Mouse (Mus musculus) midbrain, embryonic 14.5 days (tissue): Measurements from ENCODE around the gene Myo10. TPM values are rescaled to one million over a fixed set of nuclear protein-coding genes. Genes with fewer than 3 reads are reported as not detected.

Source experiments
- ATAC-seq: fragments of 200-750 bp; cut with Nextera tagmentation; 2 replicates; pipeline ENCODE4 v1.8.0; 2017; ENCODE audit warnings: moderate number of reproducible peaks, moderate library complexity; ENCODE audit not compliant: low FRiP score, low TSS enrichment
- DNase-seq: peaks from one replicate; pipeline ENCODE4 v3.0.0-alpha.2; 2015
- H3K27ac ChIP-seq: fragments of 300-500 bp; sonication (generic); replicated peaks from 2 replicates; pipeline ENCODE4 v1.5.1; 2014; ENCODE audit warnings: mild to moderate bottlenecking, low read depth, low read length, moderate library complexity
- H3K27me3 ChIP-seq: fragments of 300-500 bp; sonication (generic); 2 replicates; pipeline ENCODE4 v1.6.1; 2014; ENCODE audit warnings: low read length, control low read depth, mixed read lengths; ENCODE audit not compliant: control insufficient read depth, insufficient read depth
- H3K36me3 ChIP-seq: fragments of 300-500 bp; sonication (generic); 2 replicates; pipeline ENCODE4 v1.6.1; 2014; ENCODE audit warnings: low read length, control low read depth; ENCODE audit not compliant: control insufficient read depth, insufficient read depth
- H3K4me1 ChIP-seq: fragments of 300-500 bp; sonication (generic); 2 replicates; pipeline ENCODE4 v1.6.1; 2014; ENCODE audit warnings: mild to moderate bottlenecking, antibody characterized with exemption, low read length, control low read depth; ENCODE audit not compliant: control insufficient read depth, insufficient read depth
- H3K4me2 ChIP-seq: fragments of 300-500 bp; sonication (generic); 2 replicates; pipeline ENCODE4 v1.6.1; 2014; ENCODE audit warnings: mild to moderate bottlenecking, low read length, moderate library complexity
- H3K4me3 ChIP-seq: fragments of 300-500 bp; sonication (generic); replicated peaks from 2 replicates; pipeline ENCODE4 v1.5.1; 2014; ENCODE audit warnings: low read depth, low read length
- H3K9ac ChIP-seq: fragments of 300-500 bp; sonication (generic); replicated peaks from 2 replicates; pipeline ENCODE4 v1.6.1; 2014; ENCODE audit warnings: mild to moderate bottlenecking, low read length, moderate library complexity
- H3K9me3 ChIP-seq: fragments of 300-500 bp; sonication (generic); 2 replicates; pipeline ENCODE4 v1.6.1; 2016; ENCODE audit warnings: low read length, control low read depth, mixed read lengths; ENCODE audit not compliant: control insufficient read depth
- WGBS: fragments of 180-500 bp; shearing (Covaris S2); extraction: QIAGEN DNeasy Blood & Tissue Kit; methylation state at CpG from one replicate; pipeline ENCODE4 v1.1.7; 2014; 5-methylcytosine and 5-hydroxymethylcytosine counted together
- polyA plus RNA-seq: library from polyadenylated mRNA; unstranded; fragments of >200 nt; fragmentation: Nextera tagmentation; extraction: Ambion mirVana; gene quantifications from 2 replicates; pipeline ENCODE4 v1.2.1, GENCODE M21; 2014

Gene Myo10
- polyA plus RNA-seq, 1 experiment from 2014 or later, result 33.6 TPM

GRCm38 (mm10) chr15:25847576-25848168, 225.3 kb downstream of the Myo10 start:
- peaks cover 8% of the 10 kb centered on the region for H3K4me1 ChIP-seq
- no peaks in the 10 kb centered on the region for H3K36me3 ChIP-seq
- no peak overlapping the region for H3K9ac ChIP-seq
- no peak overlapping the region for H3K4me2 ChIP-seq
- no peak overlapping the region for H3K27ac ChIP-seq
- WGBS, result 94% methylated on average over 1 of the region's 1 CpGs
- DNase-seq (no peak), ATAC-seq (no peak)
- no peaks in the 10 kb centered on the region for H3K9me3 ChIP-seq
- H3K27me3 ChIP-seq, result no peaks in the 10 kb centered on the region
- no peak overlapping the region for H3K4me3 ChIP-seq

DNA sequence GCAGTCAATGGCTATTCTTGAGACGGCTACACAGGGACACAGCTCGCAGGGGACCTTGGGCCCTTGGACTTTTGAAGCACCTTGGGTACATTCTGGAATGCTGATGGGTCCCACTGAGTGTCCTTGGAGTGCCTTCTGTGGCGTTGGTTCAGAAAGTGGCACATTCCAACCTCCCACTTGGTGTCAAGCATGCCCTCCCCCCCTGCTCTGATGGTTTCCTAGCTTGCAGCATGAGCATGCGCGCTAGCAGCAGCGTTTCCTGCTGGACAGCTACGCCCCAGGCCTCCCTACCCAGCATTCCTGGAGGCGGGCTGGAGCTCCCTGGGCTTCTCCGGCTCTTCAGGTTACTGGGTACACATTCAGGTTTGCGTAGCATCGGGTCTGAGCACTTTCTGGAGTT, 228.2 kb downstream of the Myo10 start:
- Histone ChIP-seq H3K4me2 (no peak overlapping the region), H3K4me3 (no peak overlapping the region), H3K36me3 (no peaks in the 10 kb centered on the region), H3K27ac (no peak overlapping the region), H3K4me1 (no peaks in the 10 kb centered on the region), H3K9me3 (no peaks in the 10 kb centered on the region), H3K9ac (no peak overlapping the region), H3K27me3 (no peaks in the 10 kb centered on the region)
- 75% methylated on average over 11 of the region's 11 CpGs for WGBS
- DNase-seq (no peak), ATAC-seq (no peak)

GRCm38 (mm10) chr15:25854270-25854904, 232.1 kb downstream of the Myo10 start:
- H3K27ac ChIP-seq, result no peak overlapping the region
- ATAC-seq, result no peak
- H3K4me1 ChIP-seq, result no peaks in the 10 kb centered on the region
- WGBS, result 65% methylated on average over 18 of the region's 18 CpGs
- H3K9me3 ChIP-seq, result no peaks in the 10 kb centered on the region
- H3K4me3 ChIP-seq, result no peak overlapping the region
- H3K36me3 ChIP-seq, result no peaks in the 10 kb centered on the region
- no peak overlapping the region for H3K9ac ChIP-seq
- peak; percentile 32 for DNase-seq
- no peak overlapping the region for H3K4me2 ChIP-seq
- no peaks in the 10 kb centered on the region for H3K27me3 ChIP-seq

DNA sequence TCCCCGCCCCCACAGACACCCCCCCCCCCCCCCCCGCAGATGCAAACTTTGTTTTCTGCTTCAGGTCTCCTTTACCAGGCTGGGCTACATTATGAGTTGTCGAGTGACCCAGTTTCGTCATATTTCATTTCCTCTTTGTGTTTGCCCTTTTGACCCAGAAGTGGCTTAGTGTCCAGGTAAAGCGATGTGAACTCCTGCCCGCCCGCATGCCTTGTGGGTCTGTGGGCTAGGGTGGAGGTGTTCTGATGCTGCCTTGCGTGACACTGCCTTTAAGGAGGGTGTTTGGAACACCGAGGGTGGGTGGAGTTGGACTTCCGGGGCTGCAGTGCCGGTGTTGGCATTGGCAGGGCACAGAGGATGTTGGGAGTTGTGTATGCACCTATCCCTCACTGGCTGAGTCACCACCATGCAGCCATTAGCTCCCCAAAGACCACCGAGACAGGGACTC, 236.3 kb downstream of the Myo10 start:
- ATAC-seq, result no peak
- H3K9ac ChIP-seq, result no peak overlapping the region
- WGBS, result 71% methylated on average over 11 of the region's 12 CpGs
- H3K4me3 ChIP-seq, result no peak overlapping the region
- H3K9me3 ChIP-seq, result no peaks in the 10 kb centered on the region
- H3K4me1 ChIP-seq, result no peaks in the 10 kb centered on the region
- H3K4me2 ChIP-seq, result no peak overlapping the region
- no peaks in the 10 kb centered on the region for H3K27me3 ChIP-seq
- no peak for DNase-seq
- H3K36me3 ChIP-seq, result no peaks in the 10 kb centered on the region
- H3K27ac ChIP-seq, result no peak overlapping the region

DNA sequence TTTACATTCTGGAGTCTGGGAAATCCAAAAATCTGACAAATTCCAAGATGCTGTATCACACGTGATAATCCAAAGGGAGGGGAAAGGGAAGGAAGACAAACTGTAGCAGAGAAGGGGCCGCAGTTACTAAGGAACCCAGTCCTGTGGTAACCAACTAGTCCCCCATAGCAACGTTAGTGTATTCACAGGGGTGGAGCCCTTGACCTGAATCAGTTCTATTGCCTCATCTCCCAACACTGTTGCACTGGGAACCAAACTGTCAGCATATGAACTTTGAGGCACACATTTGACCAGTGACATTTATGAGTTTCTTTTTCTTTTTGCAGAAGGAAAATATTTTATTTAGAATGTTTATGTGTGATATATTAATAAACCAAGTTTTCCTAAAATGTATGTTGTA, 237.1 kb downstream of the Myo10 start:
- H3K4me1 ChIP-seq, result no peaks in the 10 kb centered on the region
- 60% methylated on average over 3 of the region's 3 CpGs for WGBS

GRCm38 (mm10) chr15:25861900-25862299, 239.6 kb downstream of the Myo10 start:
- WGBS, result 88% methylated on average over 7 of the region's 7 CpGs
- no peak overlapping the region for H3K4me3 ChIP-seq
- H3K27me3 ChIP-seq, result no peaks in the 10 kb centered on the region
- no peak for ATAC-seq
- no peaks in the 10 kb centered on the region for H3K36me3 ChIP-seq
- H3K4me2 ChIP-seq, result no peak overlapping the region
- no peaks in the 10 kb centered on the region for H3K4me1 ChIP-seq
- H3K9me3 ChIP-seq, result no peaks in the 10 kb centered on the region
- H3K27ac ChIP-seq, result no peak overlapping the region
- no peak overlapping the region for H3K9ac ChIP-seq
- no peak for DNase-seq

More for the DNA sequence above, 237.1 kb downstream of the Myo10 start:
- H3K4me3 ChIP-seq, result no peak overlapping the region
- no peaks in the 10 kb centered on the region for H3K9me3 ChIP-seq
- DNase-seq (no peak), ATAC-seq (no peak)
- H3K4me2 ChIP-seq, result no peak overlapping the region
- no peaks in the 10 kb centered on the region for H3K36me3 ChIP-seq
- H3K9ac ChIP-seq, result no peak overlapping the region
- H3K27me3 ChIP-seq, result no peaks in the 10 kb centered on the region
- H3K27ac ChIP-seq, result no peak overlapping the region

Other genes with a start within 250 kb of the Myo10 start
- 227 and 382 TPM in 2 replicates for gene Basp1, start 208.8 kb upstream of the Myo10 start, polyA plus RNA-seq
- gene Retreg1, start 220.7 kb downstream of the Myo10 start, polyA plus RNA-seq, result 13.6 and 16.7 TPM in 2 replicates